Mouse (Mus musculus): ENCODE measurements around the gene Borcs6. TPM values are rescaled to one million over a fixed set of nuclear protein-coding genes. Genes with fewer than 3 reads are reported as not detected.

Gene Borcs6
- polyA plus RNA-seq, 1 experiment from 2014 or later = 8.0 TPM

- Histone ChIP-seq H3K9ac (ENCODE audit: low read depth, low read length) (peak overlapping the region; percentile 86), H3K4me3 (ENCODE audit: low read length) (peak overlapping the region; percentile 84), H3K4me2 (ENCODE audit: low read depth, low read length) (peak overlapping the region; percentile 67), H3K4me1 (ENCODE audit: control insufficient read depth, insufficient read depth, low read length) (peaks cover 16% of the 10 kb centered on the region), H3K27me3 (replicated peaks; ENCODE audit: control insufficient read depth, insufficient read depth, low read length) (no peaks in the 10 kb centered on the region), H3K27ac (ENCODE audit: low read length) (peak overlapping the region; percentile 90), H3K36me3 (ENCODE audit: control insufficient read depth, insufficient read depth, low read length) (peaks cover 9% of the 10 kb centered on the region), H3K9me3 (ENCODE audit: control insufficient read depth, low read length) (no peaks in the 10 kb centered on the region)
- no peak for ATAC-seq
- 8% methylated on average over 9 of the region's 9 CpGs for WGBS
Measured at GRCm38 (mm10) chr11:69046395-69046774, 13.1 kb upstream of the Borcs6 start.

- ATAC-seq = no peak
- Histone ChIP-seq H3K9ac (ENCODE audit: low read depth, low read length) (no peak overlapping the region), H3K4me1 (ENCODE audit: control insufficient read depth, insufficient read depth, low read length) (peaks cover 16% of the 10 kb centered on the region), H3K36me3 (ENCODE audit: control insufficient read depth, insufficient read depth, low read length) (peaks cover 9% of the 10 kb centered on the region), H3K4me3 (ENCODE audit: low read length) (no peak overlapping the region), H3K27me3 (replicated peaks; ENCODE audit: control insufficient read depth, insufficient read depth, low read length) (no peaks in the 10 kb centered on the region), H3K27ac (ENCODE audit: low read length) (no peak overlapping the region), H3K4me2 (ENCODE audit: low read depth, low read length) (peak overlapping the region; percentile 67; the same call in 1 of the 2 replicates), H3K9me3 (ENCODE audit: control insufficient read depth, low read length) (no peaks in the 10 kb centered on the region)
- WGBS = 90% methylated on average over 12 of the region's 12 CpGs
Measured at GRCm38 (mm10) chr11:69047592-69047991, 11.9 kb upstream of the Borcs6 start.

- ATAC-seq = no peak
- no peak overlapping the region for H3K9ac ChIP-seq (ENCODE audit: low read depth, low read length)
- 92% methylated on average over 14 of the region's 14 CpGs for WGBS
- H3K4me2 ChIP-seq (ENCODE audit: low read depth, low read length) = no peak overlapping the region
- H3K4me3 ChIP-seq (ENCODE audit: low read length) = no peak overlapping the region
- peaks cover 16% of the 10 kb centered on the region for H3K4me1 ChIP-seq (ENCODE audit: control insufficient read depth, insufficient read depth, low read length)
- H3K27me3 ChIP-seq (replicated peaks; ENCODE audit: control insufficient read depth, insufficient read depth, low read length) = no peaks in the 10 kb centered on the region
- no peak overlapping the region for H3K27ac ChIP-seq (ENCODE audit: low read length)
- H3K36me3 ChIP-seq (ENCODE audit: control insufficient read depth, insufficient read depth, low read length) = peaks cover 9% of the 10 kb centered on the region
- no peaks in the 10 kb centered on the region for H3K9me3 ChIP-seq (ENCODE audit: control insufficient read depth, low read length)
Measured at GRCm38 (mm10) chr11:69048151-69048550, 11.4 kb upstream of the Borcs6 start.

- 89% methylated on average over 8 of the region's 8 CpGs for WGBS
- Histone ChIP-seq H3K9me3 (ENCODE audit: control insufficient read depth, low read length) (no peaks in the 10 kb centered on the region), H3K4me1 (ENCODE audit: control insufficient read depth, insufficient read depth, low read length) (peaks cover 16% of the 10 kb centered on the region), H3K4me2 (ENCODE audit: low read depth, low read length) (no peak overlapping the region), H3K36me3 (ENCODE audit: control insufficient read depth, insufficient read depth, low read length) (peaks cover 9% of the 10 kb centered on the region), H3K4me3 (ENCODE audit: low read length) (no peak overlapping the region), H3K27ac (ENCODE audit: low read length) (no peak overlapping the region), H3K9ac (ENCODE audit: low read depth, low read length) (no peak overlapping the region), H3K27me3 (replicated peaks; ENCODE audit: control insufficient read depth, insufficient read depth, low read length) (no peaks in the 10 kb centered on the region)
- ATAC-seq = no peak
Measured at GRCm38 (mm10) chr11:69050748-69051147, 8.8 kb upstream of the Borcs6 start.

- ATAC-seq = no peak
- Histone ChIP-seq H3K9me3 (ENCODE audit: control insufficient read depth, low read length) (no peaks in the 10 kb centered on the region), H3K27me3 (replicated peaks; ENCODE audit: control insufficient read depth, insufficient read depth, low read length) (no peaks in the 10 kb centered on the region), H3K4me2 (ENCODE audit: low read depth, low read length) (no peak overlapping the region), H3K4me3 (ENCODE audit: low read length) (no peak overlapping the region), H3K9ac (ENCODE audit: low read depth, low read length) (no peak overlapping the region), H3K36me3 (ENCODE audit: control insufficient read depth, insufficient read depth, low read length) (peaks cover 9% of the 10 kb centered on the region), H3K27ac (ENCODE audit: low read length) (no peak overlapping the region), H3K4me1 (ENCODE audit: control insufficient read depth, insufficient read depth, low read length) (peaks cover 15% of the 10 kb centered on the region)
- WGBS = 84% methylated on average over 4 of the region's 4 CpGs
Measured at GRCm38 (mm10) chr11:69051771-69052170, 7.7 kb upstream of the Borcs6 start.

GRCm38 (mm10) chr11:69052824-69053421 lies 6.6 kb upstream of the Borcs6 start:
- 86% methylated on average over 2 of the region's 2 CpGs for WGBS
- no peaks in the 10 kb centered on the region for H3K9me3 ChIP-seq (ENCODE audit: control insufficient read depth, low read length)
- H3K27ac ChIP-seq (ENCODE audit: low read length) = no peak overlapping the region
- peaks cover 9% of the 10 kb centered on the region for H3K36me3 ChIP-seq (ENCODE audit: control insufficient read depth, insufficient read depth, low read length)
- no peak for ATAC-seq
- H3K4me3 ChIP-seq (ENCODE audit: low read length) = no peak overlapping the region
- H3K9ac ChIP-seq (ENCODE audit: low read depth, low read length) = no peak overlapping the region
- peaks cover 6% of the 10 kb centered on the region; the same call in 1 of the 2 replicates for H3K4me1 ChIP-seq (ENCODE audit: control insufficient read depth, insufficient read depth, low read length)
- no peaks in the 10 kb centered on the region for H3K27me3 ChIP-seq (replicated peaks; ENCODE audit: control insufficient read depth, insufficient read depth, low read length)
- H3K4me2 ChIP-seq (ENCODE audit: low read depth, low read length) = no peak overlapping the region

- H3K4me2 ChIP-seq (ENCODE audit: low read depth, low read length) = no peak overlapping the region
- no peak for ATAC-seq
- H3K4me3 ChIP-seq (ENCODE audit: low read length) = no peak overlapping the region
- no peak overlapping the region for H3K9ac ChIP-seq (ENCODE audit: low read depth, low read length)
- peaks cover 11% of the 10 kb centered on the region for H3K4me1 ChIP-seq (ENCODE audit: control insufficient read depth, insufficient read depth, low read length)
- peaks cover 9% of the 10 kb centered on the region; the same call in 1 of the 2 replicates for H3K36me3 ChIP-seq (ENCODE audit: control insufficient read depth, insufficient read depth, low read length)
- WGBS = 70% methylated on average over 3 of the region's 3 CpGs
- H3K9me3 ChIP-seq (ENCODE audit: control insufficient read depth, low read length) = no peaks in the 10 kb centered on the region
- H3K27me3 ChIP-seq (replicated peaks; ENCODE audit: control insufficient read depth, insufficient read depth, low read length) = no peaks in the 10 kb centered on the region
- no peak overlapping the region for H3K27ac ChIP-seq (ENCODE audit: low read length)
Measured at GRCm38 (mm10) chr11:69053848-69054247, 5.7 kb upstream of the Borcs6 start.

- Histone ChIP-seq H3K36me3 (ENCODE audit: control insufficient read depth, insufficient read depth, low read length) (no peaks in the 10 kb centered on the region), H3K27me3 (replicated peaks; ENCODE audit: control insufficient read depth, insufficient read depth, low read length) (no peaks in the 10 kb centered on the region), H3K9me3 (ENCODE audit: control insufficient read depth, low read length) (no peaks in the 10 kb centered on the region), H3K4me2 (ENCODE audit: low read depth, low read length) (peak overlapping the region; percentile 78), H3K9ac (ENCODE audit: low read depth, low read length) (peak overlapping the region; percentile 69), H3K4me3 (ENCODE audit: low read length) (peak overlapping the region; percentile 90), H3K4me1 (ENCODE audit: control insufficient read depth, insufficient read depth, low read length) (peaks cover 19% of the 10 kb centered on the region), H3K27ac (ENCODE audit: low read length) (peak overlapping the region; percentile 73)
- no peak for ATAC-seq
- WGBS = 67% methylated on average over 2 of the region's 2 CpGs
Measured at GRCm38 (mm10) chr11:69058265-69058664, 1.3 kb upstream of the Borcs6 start.

GRCm38 (mm10) chr11:69058729-69059356 lies 674 bp upstream of the Borcs6 start:
- Histone ChIP-seq H3K9ac (ENCODE audit: low read depth, low read length) (peak overlapping the region; percentile 69), H3K27ac (ENCODE audit: low read length) (peak overlapping the region; percentile 73), H3K9me3 (ENCODE audit: control insufficient read depth, low read length) (no peaks in the 10 kb centered on the region), H3K4me3 (ENCODE audit: low read length) (peak overlapping the region; percentile 90), H3K4me2 (ENCODE audit: low read depth, low read length) (peak overlapping the region; percentile 78), H3K36me3 (ENCODE audit: control insufficient read depth, insufficient read depth, low read length) (no peaks in the 10 kb centered on the region), H3K27me3 (replicated peaks; ENCODE audit: control insufficient read depth, insufficient read depth, low read length) (no peaks in the 10 kb centered on the region), H3K4me1 (ENCODE audit: control insufficient read depth, insufficient read depth, low read length) (peaks cover 19% of the 10 kb centered on the region)
- WGBS = 1% methylated on average over 19 of the region's 19 CpGs
- ATAC-seq = peak; percentile 32

Data from intestine, embryonic 16.5 days (tissue).